Mouse (Mus musculus): ENCODE measurements around the gene Tnrc6a.

The Tnrc6a gene

GRCm38 (mm10) chr7:123193201-123193600 is 69.5 kb downstream of the Tnrc6a start:
- no peak for DNase-seq

GRCm38 (mm10) chr7:123194696-123195095 is 71.0 kb downstream of the Tnrc6a start:
- DNase-seq = no peak

- no peak for DNase-seq
These were observed 72.7 kb downstream of the Tnrc6a start for GRCm38 (mm10) chr7:123196432-123196831.

GRCm38 (mm10) chr7:123198695-123199094 is 75.0 kb downstream of the Tnrc6a start:
- DNase-seq = peak; percentile 66 to 87

- peak; percentile 34 to 38 for DNase-seq
These were observed 75.5 kb downstream of the Tnrc6a start for GRCm38 (mm10) chr7:123199151-123199550.

- DNase-seq = peak in 1 of 2 experiments; percentile 51
These were observed 76.0 kb downstream of the Tnrc6a start for GRCm38 (mm10) chr7:123199656-123200206.

GRCm38 (mm10) chr7:123200722-123201121 is 77.0 kb downstream of the Tnrc6a start:
- no peak for DNase-seq

GRCm38 (mm10) chr7:123205261-123205660 is 81.6 kb downstream of the Tnrc6a start:
- DNase-seq = peak; percentile 50 to 87

GRCm38 (mm10) chr7:123207561-123207960 is 83.9 kb downstream of the Tnrc6a start:
- no peak for DNase-seq

- no peak for DNase-seq
These were observed 86.2 kb downstream of the Tnrc6a start for GRCm38 (mm10) chr7:123209864-123210263.

GRCm38 (mm10) chr7:123211461-123211860 is 87.8 kb downstream of the Tnrc6a start:
- DNase-seq = no peak

GRCm38 (mm10) chr7:123212316-123212715 is 88.6 kb downstream of the Tnrc6a start:
- DNase-seq = no peak

- DNase-seq = peak; percentile 88 to 91
These were observed 90.8 kb downstream of the Tnrc6a start, which contains the start of gene Slc5a11 for GRCm38 (mm10) chr7:123214365-123215075. Gene Slc5a11 (plus strand): TSS chr7:123214780.

GRCm38 (mm10) chr7:123215138-123215537 is 91.5 kb downstream of the Tnrc6a start:
- peak in 1 of 2 experiments; percentile 31 for DNase-seq

GRCm38 (mm10) chr7:123217448-123218354 is 94.0 kb downstream of the Tnrc6a start:
- DNase-seq = peak; percentile 67 to 77

- peak in 1 of 2 experiments; percentile 39 for DNase-seq
These were observed 94.9 kb downstream of the Tnrc6a start for GRCm38 (mm10) chr7:123218620-123219019.

- DNase-seq = peak in 1 of 2 experiments; percentile 38
These were observed 96.3 kb downstream of the Tnrc6a start for GRCm38 (mm10) chr7:123219781-123220632.

GRCm38 (mm10) chr7:123220633-123220942 is 96.9 kb downstream of the Tnrc6a start:
- DNase-seq = no peak

GRCm38 (mm10) chr7:123224076-123224475 is 100.4 kb downstream of the Tnrc6a start:
- peak; percentile 41 to 64 for DNase-seq

GRCm38 (mm10) chr7:123225159-123225558 is 101.5 kb downstream of the Tnrc6a start:
- DNase-seq = peak; percentile 49 to 53

- peak in 1 of 2 experiments; percentile 60 for DNase-seq
These were observed 111.8 kb downstream of the Tnrc6a start for GRCm38 (mm10) chr7:123235449-123235848.

GRCm38 (mm10) chr7:123238621-123239020 is 114.9 kb downstream of the Tnrc6a start:
- DNase-seq = no peak

Measured in kidney, postnatal 36 days (tissue).